Mouse (Mus musculus): ENCODE results near the gene 2210016L21Rik.

Gene 2210016L21Rik

GRCm38 (mm10) chr5:114942766-114943130 is 790 bp downstream of the 2210016L21Rik start:
- no peak for DNase-seq (ENCODE audit: extremely low spot score, low spot score)

GRCm38 (mm10) chr5:114945072-114945471 is 3.1 kb downstream of the 2210016L21Rik start:
- DNase-seq (ENCODE audit: extremely low spot score, low spot score): no peak

- DNase-seq (ENCODE audit: extremely low spot score, low spot score): no peak
Measured at GRCm38 (mm10) chr5:114948891-114949290, 6.9 kb downstream of the 2210016L21Rik start.

GRCm38 (mm10) chr5:114949316-114949715 is 7.4 kb downstream of the 2210016L21Rik start:
- no peak for DNase-seq (ENCODE audit: extremely low spot score, low spot score)

GRCm38 (mm10) chr5:114949812-114950211 is 7.9 kb downstream of the 2210016L21Rik start:
- no peak for DNase-seq (ENCODE audit: extremely low spot score, low spot score)

GRCm38 (mm10) chr5:114950669-114951068 is 8.7 kb downstream of the 2210016L21Rik start:
- no peak for DNase-seq (ENCODE audit: extremely low spot score, low spot score)

- DNase-seq (ENCODE audit: extremely low spot score, low spot score): no peak
Measured at GRCm38 (mm10) chr5:114951279-114951880, 9.4 kb downstream of the 2210016L21Rik start.

- DNase-seq (ENCODE audit: extremely low spot score, low spot score): no peak
Measured at GRCm38 (mm10) chr5:114953326-114953725, 11.4 kb downstream of the 2210016L21Rik start.

GRCm38 (mm10) chr5:114958069-114958468 is 16.1 kb downstream of the 2210016L21Rik start:
- DNase-seq (ENCODE audit: extremely low spot score, low spot score): no peak

GRCm38 (mm10) chr5:114961590-114962360 is 19.8 kb downstream of the 2210016L21Rik start:
- no peak for DNase-seq (ENCODE audit: extremely low spot score, low spot score)

- DNase-seq (ENCODE audit: extremely low spot score, low spot score): no peak
Measured at GRCm38 (mm10) chr5:114964315-114964966, 22.5 kb downstream of the 2210016L21Rik start.

GRCm38 (mm10) chr5:114964967-114965898 is 23.3 kb downstream of the 2210016L21Rik start:
- no peak for DNase-seq (ENCODE audit: extremely low spot score, low spot score)

GRCm38 (mm10) chr5:114967523-114968268 is 25.7 kb downstream of the 2210016L21Rik start:
- DNase-seq (ENCODE audit: extremely low spot score, low spot score): no peak

GRCm38 (mm10) chr5:114968651-114969050 is 26.7 kb downstream of the 2210016L21Rik start:
- no peak for DNase-seq (ENCODE audit: extremely low spot score, low spot score)

GRCm38 (mm10) chr5:114969064-114969463 is 27.1 kb downstream of the 2210016L21Rik start:
- DNase-seq (ENCODE audit: extremely low spot score, low spot score): no peak

- DNase-seq (ENCODE audit: extremely low spot score, low spot score): no peak
Measured at GRCm38 (mm10) chr5:114969609-114970215, 27.8 kb downstream of the 2210016L21Rik start.

- no peak for DNase-seq (ENCODE audit: extremely low spot score, low spot score)
Measured at GRCm38 (mm10) chr5:114970824-114971227, 28.9 kb downstream of the 2210016L21Rik start, which contains the start of gene Hnf1a. Gene Hnf1a, minus strand, starts transcription at chr5:114971094.

GRCm38 (mm10) chr5:114972201-114972600 is 30.2 kb downstream of the 2210016L21Rik start:
- DNase-seq (ENCODE audit: extremely low spot score, low spot score): no peak

- DNase-seq (ENCODE audit: extremely low spot score, low spot score): no peak
Measured at GRCm38 (mm10) chr5:114973131-114973530, 31.2 kb downstream of the 2210016L21Rik start.

- no peak for DNase-seq (ENCODE audit: extremely low spot score, low spot score)
Measured at GRCm38 (mm10) chr5:114976935-114977334, 35.0 kb downstream of the 2210016L21Rik start.

Measured in neural tube, embryonic 10.5 days (tissue).